19 mouse cellular contexts compared by ENCODE assay signal in genomic region chr9:112834441-112835245, GRCm38 (mm10).
DNase-seq lines count a peak whose midpoint lies in the region; ATAC-seq and TF ChIP-seq lines count a peak whose summit lies in the region.
"Had no signal": no experiment of that assay in that cellular context is flagged by ENCODE, and none has a peak within 500 bp of the region (broad histone marks: within the 10 kb centered on the region; RNA-seq: fewer than 3 reads in every experiment).

No protein-coding gene starts in this region.

- TF ChIP-seq CTCF in left cerebral cortex, adult 2 months (IDR thresholded peaks at IDR 0.05) = no peak

- ATAC-seq in megakaryocyte-erythroid progenitor cell, adult 5-6 weeks (replicated peaks; ENCODE audit: low FRiP score, low TSS enrichment, poor library complexity, severe bottlenecking) = no peak
- ATAC-seq: forebrain, embryonic 13.5 days; hindbrain, embryonic 16.5 days; inflammation-experienced regulatory T-cells, adult 6 months; intestine, postnatal 0 days had no signal

- no peak for DNase-seq in left cerebral cortex, adult 2 months (ENCODE audit: extremely low spot score in 1 of 2, low spot score in 2 of 2)
- no peak for DNase-seq in left cerebral cortex, adult 9 months (ENCODE audit: low spot score in 2 of 2)
- peak; percentile 74 to 83 for DNase-seq in cerebellum, adult 18-20 months
- DNase-seq in cerebellum, adult 9-11 months = peak; percentile 86
- DNase-seq in cerebellum, postnatal 36 days = peak; percentile 68 to 70
- DNase-seq in ovary, postnatal 14 days (ENCODE audit: low spot score) = no peak
- no peak for DNase-seq in adrenal gland, adult (ENCODE audit: inconsistent age in 2 of 2, low spot score in 1 of 2)
- DNase-seq: adrenal gland, postnatal 10 days; gastrocnemius, postnatal 25 days; heart, postnatal 4 days; kidney, adult 9 months had no signal

- intact Hi-C loops in left cerebral cortex, adult 2 months (cut with DNase I) = loop anchor here (5.0 kb wide), 1 partner anchor 193 kb away; no protein-coding TSS in a partner anchor

- H3K27ac ChIP-seq in left cerebral cortex, adult 2 months = peak overlapping the region; percentile 1; the same call in 1 of the 2 replicates
- H3K27ac ChIP-seq: embryonic facial prominence, embryonic 10.5 days; forebrain, embryonic 13.5 days; heart, embryonic 13.5 days; hindbrain, embryonic 12.5 days had no signal

- no peak overlapping the region for H3K4me3 ChIP-seq in left cerebral cortex, adult 2 months
- H3K4me3 ChIP-seq: embryonic facial prominence, embryonic 10.5 days; forebrain, embryonic 13.5 days; heart, embryonic 13.5 days; hindbrain, embryonic 12.5 days had no signal

Comparison
In these comparisons a context has a peak if more than half of its experiments do, and no peak if none do; other contexts are left out.
1. DNase-seq: peak in cerebellum, adult 18-20 months (2 of 2), cerebellum, adult 9-11 months (single experiment) and cerebellum, postnatal 36 days (2 of 2); none in left cerebral cortex, adult 2 months (0 of 2), left cerebral cortex, adult 9 months (0 of 2), ovary, postnatal 14 days (single experiment) and adrenal gland, adult (0 of 2).